Mouse (Mus musculus) cerebellum, adult 9-11 months (tissue): ENCODE measurements around the gene Ankfy1.
A peak's percentile ranks its signal among the peaks of the same experiment; 100 is the strongest.
"Not testable (repeated sequence)": the region's sequence is repeated elsewhere in the genome, so short reads cannot be mapped to it uniquely, and the experiment has no call there.

Experiments used
- DNase-seq: peaks from one replicate; pipeline ENCODE4 v3.0.0; 2022

Ankfy1 gene

DNA sequence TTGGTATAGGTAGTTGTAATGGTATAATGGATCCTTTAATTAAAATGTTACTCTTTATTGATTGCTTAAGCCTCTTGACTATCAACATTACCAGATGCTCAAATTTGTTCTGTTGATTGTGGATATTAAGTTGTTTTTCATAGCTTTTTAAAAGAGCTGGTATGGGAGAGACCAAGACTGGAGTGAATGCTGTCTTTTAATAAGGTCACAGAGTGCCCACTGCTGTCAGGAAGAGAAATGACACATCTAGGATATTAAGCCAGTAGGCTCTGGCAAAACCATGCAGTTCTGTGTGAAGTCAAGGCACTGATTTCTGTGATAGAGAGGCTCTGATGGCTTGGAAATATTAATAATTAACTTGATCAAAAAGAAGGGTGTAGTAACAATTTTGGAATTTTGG, 34.1 kb downstream of the Ankfy1 start:
- DNase-seq: peak; percentile 20

GRCm38 (mm10) chr11:72726023-72726422, 36.2 kb downstream of the Ankfy1 start:
- DNase-seq: no peak

- DNase-seq: no peak
These were observed 43.9 kb downstream of the Ankfy1 start for GRCm38 (mm10) chr11:72733736-72734135.

GRCm38 (mm10) chr11:72734840-72735518, 45.2 kb downstream of the Ankfy1 start:
- DNase-seq: no peak

- DNase-seq: no peak
These were observed 45.7 kb downstream of the Ankfy1 start for GRCm38 (mm10) chr11:72735519-72735860.

DNA sequence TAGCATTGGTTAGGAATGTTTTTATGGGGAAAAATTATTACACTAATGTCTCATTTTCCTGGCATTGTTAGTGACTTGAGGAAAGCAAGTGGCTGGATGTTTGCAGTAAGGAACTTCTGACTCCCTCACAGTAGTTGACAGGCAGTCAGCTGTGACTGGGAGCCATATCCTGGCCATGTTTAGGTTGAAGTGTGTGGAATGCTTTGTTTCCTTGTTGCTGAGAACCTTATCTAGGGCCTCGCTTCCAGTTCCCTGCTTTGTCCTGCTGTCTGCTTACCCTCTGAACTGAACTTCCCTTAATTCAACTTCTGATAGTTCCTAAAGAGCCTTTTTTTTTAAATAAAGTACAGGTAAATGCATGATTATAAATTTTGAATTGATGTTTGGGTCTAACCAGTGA, 46.5 kb downstream of the Ankfy1 start:
- DNase-seq: no peak

DNA sequence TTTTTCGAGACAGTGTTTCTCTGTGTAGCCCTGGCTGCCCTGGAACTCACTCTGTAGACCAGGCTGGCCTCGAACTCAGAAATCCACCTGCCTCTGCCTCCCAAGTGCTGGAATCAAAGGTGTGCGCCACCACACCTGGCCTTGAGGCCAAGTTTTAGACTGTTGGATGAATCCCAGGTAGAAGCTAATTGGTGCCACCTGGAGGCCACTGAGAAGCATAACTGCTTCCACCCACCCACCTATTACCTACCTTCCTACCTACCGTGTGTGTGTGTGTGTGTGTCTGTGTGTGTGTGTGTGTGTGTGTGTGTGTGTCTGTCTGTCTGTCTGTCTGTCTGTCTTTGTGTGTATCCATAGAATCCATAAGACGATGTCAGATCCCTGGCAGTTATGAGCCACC, 47.7 kb downstream of the Ankfy1 start:
- peak; percentile 11 for DNase-seq

- DNase-seq: no peak
These were observed 49.2 kb downstream of the Ankfy1 start for GRCm38 (mm10) chr11:72739048-72739447.

DNA sequence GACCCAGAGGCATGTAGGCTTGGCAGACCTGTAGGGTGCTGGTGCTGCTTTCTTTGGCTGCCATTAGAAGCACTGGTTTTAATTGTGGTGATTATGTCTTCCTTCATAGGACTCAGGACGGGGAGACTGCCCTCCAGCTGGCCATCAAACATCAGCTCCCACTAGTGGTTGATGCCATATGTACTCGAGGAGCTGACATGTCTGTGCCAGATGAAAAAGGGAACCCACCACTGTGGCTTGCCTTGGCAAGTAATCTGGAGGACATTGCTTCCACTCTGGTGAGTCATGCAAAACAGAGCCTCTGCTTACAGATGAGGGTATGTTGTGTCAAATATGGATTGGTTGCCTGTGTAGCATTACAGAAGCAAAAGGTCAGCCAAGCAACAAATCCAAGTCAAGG, 62.1 kb downstream of the Ankfy1 start:
- DNase-seq: no peak

DNA sequence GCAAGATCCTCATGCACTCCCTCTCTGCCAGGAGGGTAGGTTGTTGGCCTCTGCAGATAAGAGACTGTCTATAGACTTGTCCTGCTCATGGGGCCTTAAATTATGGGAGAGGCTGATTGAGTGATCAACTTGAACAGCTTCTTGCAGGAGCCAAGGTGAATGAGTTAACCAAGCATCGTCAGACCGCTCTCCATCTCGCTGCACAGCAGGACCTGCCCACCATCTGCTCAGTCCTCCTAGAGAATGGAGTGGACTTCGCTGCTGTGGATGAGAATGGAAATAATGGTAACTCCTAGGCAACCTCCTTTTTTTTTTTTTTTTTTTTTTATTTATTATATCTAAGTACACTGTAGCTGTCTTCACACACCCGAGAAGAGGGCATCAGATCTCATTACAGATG, 68.5 kb downstream of the Ankfy1 start:
- DNase-seq: peak; percentile 25

GRCm38 (mm10) chr11:72759581-72759980, 69.8 kb downstream of the Ankfy1 start:
- DNase-seq: no peak

DNA sequence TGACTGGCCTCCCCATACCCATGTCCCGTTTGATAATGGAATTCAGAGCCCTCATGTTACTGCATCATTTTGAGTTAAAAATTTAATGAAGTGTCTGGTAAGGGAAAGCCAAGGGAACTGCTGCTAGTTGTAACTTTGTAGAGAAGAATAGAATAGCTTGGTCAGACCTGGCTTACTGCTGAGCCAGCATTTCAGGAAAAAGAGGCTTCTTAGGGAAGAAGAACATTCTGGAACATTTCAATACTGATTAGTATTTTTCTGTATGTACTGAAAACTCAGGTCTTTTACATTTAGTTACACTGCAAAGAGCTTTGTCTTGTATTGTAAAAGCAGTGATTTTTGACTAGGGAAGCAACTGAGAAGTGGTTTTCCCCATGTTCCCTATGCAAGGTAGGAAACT, 71.0 kb downstream of the Ankfy1 start:
- no peak for DNase-seq

DNA sequence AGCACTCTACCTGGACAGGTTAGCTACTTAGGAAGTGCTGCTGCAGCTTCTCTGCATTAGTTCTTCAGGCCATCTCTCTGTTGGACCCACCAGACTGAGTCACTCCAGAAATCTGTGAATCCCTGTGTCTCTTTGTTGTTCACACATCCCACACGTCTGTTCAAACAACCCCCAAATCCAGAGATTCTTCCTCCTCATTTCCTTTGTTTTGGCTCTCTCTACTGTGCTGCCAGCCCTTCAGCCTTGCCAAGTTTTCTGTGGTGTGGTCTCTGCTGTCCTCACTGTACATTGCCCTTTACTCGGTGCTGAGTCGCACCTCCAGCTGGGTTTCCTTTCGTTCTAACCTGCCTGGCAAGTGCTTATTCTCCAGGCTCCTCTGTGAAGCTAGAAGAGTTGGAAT, 74.5 kb downstream of the Ankfy1 start:
- DNase-seq: no peak

DNA sequence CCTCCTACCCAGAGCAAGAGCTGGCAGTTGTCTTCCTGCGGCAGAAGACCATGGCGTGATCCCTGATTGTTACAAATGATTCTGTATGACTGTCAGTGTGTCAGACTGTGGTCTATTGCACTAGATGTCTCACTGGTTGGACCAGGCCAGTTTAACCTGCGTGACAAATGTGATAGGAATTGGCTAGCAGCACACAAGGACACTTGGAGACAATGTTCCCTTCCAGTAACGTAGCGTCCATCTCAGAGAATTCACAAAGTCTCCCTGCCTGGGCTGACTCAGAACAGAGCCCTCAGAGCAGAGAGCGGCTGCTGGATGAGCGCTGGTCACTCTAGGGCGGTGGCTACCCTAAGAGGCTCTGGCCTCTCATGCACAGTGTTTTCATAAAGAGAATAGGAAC, 77.9 kb downstream of the Ankfy1 start:
- DNase-seq: no peak

GRCm38 (mm10) chr11:72769061-72769460, 79.3 kb downstream of the Ankfy1 start:
- DNase-seq: no peak

GRCm38 (mm10) chr11:72770324-72770723, 80.5 kb downstream of the Ankfy1 start:
- DNase-seq: no peak

DNA sequence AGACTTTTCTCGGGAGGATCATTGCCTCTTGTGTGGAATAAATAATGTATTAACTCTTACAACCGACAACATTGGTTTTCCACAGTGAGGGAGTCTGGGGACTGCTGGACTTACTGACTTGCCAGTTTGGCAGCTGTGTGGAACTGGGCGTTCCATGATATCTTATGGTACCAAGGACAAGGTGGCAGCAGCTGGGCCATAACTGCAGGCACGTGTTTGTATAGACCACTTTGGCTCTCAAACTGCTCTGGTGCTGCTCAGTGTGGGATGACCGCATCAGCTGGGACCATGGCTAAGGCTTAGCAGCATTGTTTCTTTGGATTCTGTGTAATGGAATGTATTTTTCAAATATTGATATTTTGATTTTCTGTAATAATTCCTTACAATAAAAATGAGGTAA, 81.0 kb downstream of the Ankfy1 start:
- DNase-seq: no peak

- no peak for DNase-seq
These were observed 81.7 kb downstream of the Ankfy1 start for GRCm38 (mm10) chr11:72771461-72771860.

GRCm38 (mm10) chr11:72772611-72773010, 82.8 kb downstream of the Ankfy1 start:
- DNase-seq: not testable (repeated sequence)

DNA sequence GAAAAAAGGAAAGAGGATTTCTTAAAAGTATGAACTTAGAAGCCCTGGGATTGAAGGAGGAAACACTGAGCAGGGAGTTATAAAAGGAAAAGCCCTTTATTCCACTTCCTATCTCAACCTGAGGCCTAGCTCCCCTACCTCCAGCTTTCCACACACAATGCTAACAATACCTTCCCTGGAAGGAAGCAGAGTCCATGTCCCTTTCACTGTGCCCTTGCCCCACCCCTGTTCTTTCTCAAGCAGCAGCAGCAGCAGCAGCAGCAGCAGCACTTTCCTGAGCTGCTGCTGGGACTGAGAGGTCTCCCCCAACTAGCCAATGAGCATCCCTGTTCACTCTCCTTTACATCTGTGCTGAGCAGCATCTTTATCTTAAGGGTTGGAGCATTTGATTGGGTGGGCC, 89.2 kb downstream of the Ankfy1 start:
- DNase-seq: no peak

GRCm38 (mm10) chr11:72782103-72782502, 92.3 kb downstream of the Ankfy1 start:
- no peak for DNase-seq

DNA sequence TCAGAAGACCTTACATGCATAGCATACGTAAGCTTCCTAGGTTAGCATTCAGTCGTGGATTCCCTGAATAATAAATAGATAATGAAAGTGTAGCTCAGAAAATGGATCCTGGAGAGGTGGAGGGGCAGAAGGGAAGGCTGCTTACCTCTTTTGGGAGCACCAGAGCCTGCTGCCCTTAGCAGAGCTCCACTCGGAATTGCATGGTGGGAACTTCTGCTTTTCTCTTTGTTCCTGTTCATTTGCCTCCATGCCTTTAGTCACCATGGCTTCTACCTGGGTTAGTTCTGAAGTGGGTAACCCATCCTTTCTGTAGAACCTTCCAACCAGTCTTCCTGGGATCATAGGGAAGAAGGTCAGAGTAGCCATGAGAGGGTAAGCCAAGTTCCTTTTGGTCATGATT, 92.7 kb downstream of the Ankfy1 start:
- DNase-seq: no peak

DNA sequence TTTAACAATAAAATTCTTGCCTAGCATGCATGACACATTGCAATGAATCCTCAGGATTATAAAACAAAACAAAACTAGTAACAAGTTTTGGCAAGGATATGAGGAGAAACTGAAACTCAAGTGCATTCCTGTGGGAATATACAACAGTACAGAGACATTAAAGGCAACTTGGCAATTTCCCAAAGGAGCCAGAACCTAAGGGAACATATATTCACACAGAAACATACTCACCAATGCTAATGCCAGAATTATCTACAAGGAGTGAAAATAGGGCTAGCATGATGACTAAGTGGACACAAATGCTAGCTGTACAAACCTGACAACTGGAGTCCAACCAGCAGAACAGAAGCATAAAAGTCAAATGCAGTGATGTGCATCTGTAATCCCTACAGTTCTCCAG, 102.2 kb downstream of the Ankfy1 start:
- no peak for DNase-seq

GRCm38 (mm10) chr11:72795149-72795454, 105.3 kb downstream of the Ankfy1 start:
- no peak for DNase-seq

DNA sequence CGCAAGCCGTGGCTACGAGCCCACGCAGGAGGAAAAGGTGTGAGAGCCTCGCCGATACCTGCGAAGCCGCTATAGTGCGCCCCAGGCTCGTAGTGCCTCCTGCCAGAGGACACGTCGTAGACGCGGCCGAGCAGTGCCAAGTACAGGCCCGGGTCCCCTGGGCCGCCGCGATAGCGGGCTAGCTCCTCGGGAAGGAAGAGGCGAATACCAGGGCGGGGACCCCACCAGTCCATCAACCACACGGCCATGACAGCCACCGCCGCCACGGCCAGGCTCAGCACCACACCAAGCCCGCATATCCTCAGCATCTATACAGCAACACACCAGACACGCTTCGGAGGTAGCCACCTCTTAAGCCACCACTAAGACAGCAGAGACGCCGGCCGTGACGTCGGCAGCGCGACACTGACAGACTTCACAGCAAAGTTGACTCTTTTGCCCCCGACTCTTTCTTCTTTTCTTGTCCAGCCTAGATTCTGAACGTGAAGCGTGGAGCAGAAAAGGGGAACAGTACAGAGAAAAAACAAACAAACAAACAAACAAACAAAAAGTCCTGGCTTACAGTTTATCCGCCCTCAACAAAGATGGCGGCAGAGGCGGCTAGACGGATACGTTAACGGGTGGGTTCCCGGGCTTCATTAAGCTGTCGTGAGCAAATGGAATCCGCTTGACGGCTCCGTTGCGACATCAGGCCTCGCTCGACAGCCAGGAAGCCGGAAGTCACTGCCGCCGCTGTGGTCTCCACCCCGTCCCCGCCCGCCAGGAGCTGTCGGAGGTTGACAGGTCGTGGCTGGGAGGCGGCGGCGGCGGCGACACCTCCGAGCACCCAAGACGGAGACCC, 105.9 kb downstream of the Ankfy1 start, which contains the start of the genes Cyb5d2 and Zzef1:
Cyb5d2 (minus strand) TSS at position 688 of the 841 bp plus-strand sequence.
Zzef1 (plus strand) TSS at position 772 of the 841 bp plus-strand sequence.
- peak; percentile 96 for DNase-seq
